Mouse (Mus musculus) liver, adult 2 months (tissue): ENCODE results near the gene Cdc42ep3. TPM values are rescaled to one million over a fixed set of nuclear protein-coding genes. Genes with fewer than 3 reads are reported as not detected.

Experiments used
- DNase-seq: peaks from one replicate; pipeline ENCODE4 v3.0.0-alpha.2; 2011; ENCODE audit warnings: low read depth, low spot score; ENCODE audit errors: extremely low read depth
- H3K27ac ChIP-seq: fragments of 200-500 bp; replicated peaks from 2 replicates; pipeline ENCODE4 v1.5.1; 2012; ENCODE audit warnings: low read depth, mild to moderate bottlenecking, control low read depth, inconsistent platforms, low read length; ENCODE audit not compliant: insufficient read depth
- H3K27me3 ChIP-seq: fragments of 200-500 bp; 2 replicates; pipeline ENCODE4 v1.6.1; 2012; ENCODE audit warnings: mild to moderate bottlenecking, moderate library complexity, low read length, inconsistent platforms; ENCODE audit not compliant: control insufficient read depth, insufficient read depth
- H3K36me3 ChIP-seq: fragments of 200-500 bp; 2 replicates; pipeline ENCODE4 v1.6.1; 2012; ENCODE audit warnings: low read length, inconsistent platforms; ENCODE audit not compliant: control insufficient read depth, insufficient read depth
- H3K4me1 ChIP-seq: fragments of 200-500 bp; 2 replicates; pipeline ENCODE4 v1.6.1; 2011; ENCODE audit warnings: low read length; ENCODE audit not compliant: control insufficient read depth, insufficient read depth
- H3K4me3 ChIP-seq: fragments of 200-500 bp; 2 replicates; pipeline ENCODE4 v1.5.1; 2011; ENCODE audit warnings: low read depth, mild to moderate bottlenecking, control low read depth, low read length, moderate library complexity; ENCODE audit not compliant: insufficient read depth
- H3K79me2 ChIP-seq: fragments of 200-500 bp; 2 replicates; pipeline ENCODE4 v1.6.1; 2012; ENCODE audit warnings: inconsistent platforms, mild to moderate bottlenecking, low read length, moderate library complexity; ENCODE audit not compliant: control insufficient read depth, insufficient read depth
- H3K9ac ChIP-seq: fragments of 200-500 bp; 2 replicates; pipeline ENCODE4 v1.6.1; 2012; ENCODE audit warnings: low read depth, mild to moderate bottlenecking, control low read depth, inconsistent platforms, low read length
- CTCF ChIP-seq: fragments of 200-500 bp; IDR thresholded peaks from 2 replicates; pipeline ENCODE4 v1.5.1; 2011; ENCODE audit warnings: low read depth, low read length, control low read depth
- POLR2A ChIP-seq: fragments of 200-500 bp; IDR thresholded peaks from 2 replicates; pipeline ENCODE4 v1.6.1; 2011; ENCODE audit warnings: low read length, control low read depth; ENCODE audit not compliant: insufficient read depth; ENCODE audit errors: extremely low read depth
- WGBS: fragments of 180-500 bp; shearing (Covaris S2); methylation state at CpG from one replicate; pipeline ENCODE4 v1.1.7; 2018; 5-methylcytosine and 5-hydroxymethylcytosine counted together
- polyA plus RNA-seq: library from polyadenylated mRNA; depleted of rRNA; stranded (reverse); fragments of >200 nt; gene quantifications from 2 replicates; pipeline ENCODE4 v1.2.3, GENCODE M21; 2012
- total RNA-seq: library from RNA; depleted of rRNA; stranded (reverse); fragments of >200 nt; gene quantifications from 2 replicates; pipeline ENCODE4 v1.2.3, GENCODE M21; 2014

Gene Cdc42ep3
- total and polyA plus RNA-seq, 2 experiments = 0.87 to 1.0 TPM

DNA sequence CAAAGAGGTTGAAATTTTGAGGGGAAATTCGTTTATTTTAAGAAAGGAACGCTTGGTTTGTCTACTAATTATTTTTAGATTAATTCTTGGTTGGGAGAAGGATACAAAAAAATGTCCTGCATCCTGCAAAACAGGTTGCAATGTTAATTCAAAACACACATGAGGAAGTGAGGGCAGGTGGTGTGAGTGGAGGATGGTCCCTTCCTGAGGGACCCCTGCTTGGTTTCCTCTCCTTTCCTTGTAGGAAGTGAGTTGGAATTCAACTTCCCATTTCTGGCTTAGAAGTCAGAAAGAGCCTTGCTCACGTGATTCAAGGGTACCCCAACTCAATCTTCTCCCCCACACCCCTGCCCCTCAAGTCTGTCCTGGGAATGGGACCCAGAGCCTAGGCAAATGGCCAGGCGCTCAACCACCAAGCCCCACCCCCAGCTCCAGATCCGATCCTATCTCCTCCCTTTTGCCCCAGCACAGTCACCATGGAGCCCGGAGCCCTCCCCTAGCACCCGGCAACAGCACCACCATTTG, 12.9 kb downstream of the Cdc42ep3 start:
- DNase-seq = no peak
- H3K27me3 ChIP-seq = no peaks in the 10 kb centered on the region
- no peaks in the 10 kb centered on the region for H3K36me3 ChIP-seq
- H3K9ac ChIP-seq = no peak overlapping the region
- TF ChIP-seq POLR2A (no peak), CTCF (no peak)
- H3K4me1 ChIP-seq = no peaks in the 10 kb centered on the region
- no peak overlapping the region for H3K27ac ChIP-seq
- no peaks in the 10 kb centered on the region for H3K79me2 ChIP-seq
- 74% methylated on average over 7 of the region's 7 CpGs for WGBS
- no peak overlapping the region for H3K4me3 ChIP-seq

DNA sequence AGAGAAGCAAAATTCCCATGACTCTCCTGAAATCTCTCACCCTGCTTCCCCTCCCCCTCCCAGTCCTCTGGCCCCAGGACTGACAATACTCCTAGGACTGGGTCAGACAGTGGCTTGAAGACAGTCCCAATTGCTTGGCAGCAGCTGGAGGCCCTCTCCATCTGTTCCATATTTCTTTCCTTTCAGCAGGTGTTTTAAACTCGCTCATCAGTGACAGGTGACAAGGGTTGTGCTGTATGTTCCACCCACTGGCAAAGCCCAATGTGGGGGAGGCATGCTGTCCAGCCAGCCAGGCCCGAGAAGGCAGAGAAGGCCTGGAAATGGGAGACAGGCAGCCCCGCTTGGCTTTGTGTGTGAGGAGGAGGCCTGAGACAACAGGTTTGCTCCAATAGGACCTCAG, 17.4 kb downstream of the Cdc42ep3 start:
- no peak for TF ChIP-seq CTCF
- TF ChIP-seq POLR2A = no peak
- Histone ChIP-seq H3K4me3 (no peak overlapping the region), H3K4me1 (no peaks in the 10 kb centered on the region), H3K9ac (no peak overlapping the region), H3K27ac (no peak overlapping the region), H3K36me3 (no peaks in the 10 kb centered on the region), H3K27me3 (no peaks in the 10 kb centered on the region), H3K79me2 (no peaks in the 10 kb centered on the region)
- DNase-seq = no peak
- WGBS = 82% methylated on average over 3 of the region's 3 CpGs

DNA sequence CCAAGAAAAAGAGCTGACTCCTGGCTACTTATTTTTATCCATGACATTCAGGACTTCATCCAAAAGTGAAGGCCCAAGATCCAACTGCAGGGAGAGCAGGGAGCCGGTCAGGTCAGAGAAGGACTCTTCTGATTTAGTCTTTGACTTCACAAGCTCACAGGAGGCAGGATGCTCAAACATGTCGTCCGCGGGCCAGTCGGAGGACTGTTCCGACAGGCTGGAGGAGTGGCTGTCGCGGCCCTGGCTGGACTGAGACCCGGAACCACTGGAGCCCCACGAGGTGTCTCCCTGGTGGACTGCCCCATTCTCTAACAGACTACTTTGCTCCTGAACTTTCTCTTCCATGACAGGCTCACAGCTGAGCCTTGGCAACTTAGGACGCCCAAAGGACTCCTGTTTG, 20.2 kb downstream of the Cdc42ep3 start:
- Histone ChIP-seq H3K36me3 (no peaks in the 10 kb centered on the region), H3K4me1 (no peaks in the 10 kb centered on the region), H3K79me2 (no peaks in the 10 kb centered on the region), H3K27ac (no peak overlapping the region), H3K9ac (no peak overlapping the region), H3K4me3 (no peak overlapping the region), H3K27me3 (no peaks in the 10 kb centered on the region)
- 82% methylated on average over 11 of the region's 11 CpGs for WGBS
- DNase-seq = no peak
- TF ChIP-seq CTCF = no peak
- no peak for TF ChIP-seq POLR2A

DNA sequence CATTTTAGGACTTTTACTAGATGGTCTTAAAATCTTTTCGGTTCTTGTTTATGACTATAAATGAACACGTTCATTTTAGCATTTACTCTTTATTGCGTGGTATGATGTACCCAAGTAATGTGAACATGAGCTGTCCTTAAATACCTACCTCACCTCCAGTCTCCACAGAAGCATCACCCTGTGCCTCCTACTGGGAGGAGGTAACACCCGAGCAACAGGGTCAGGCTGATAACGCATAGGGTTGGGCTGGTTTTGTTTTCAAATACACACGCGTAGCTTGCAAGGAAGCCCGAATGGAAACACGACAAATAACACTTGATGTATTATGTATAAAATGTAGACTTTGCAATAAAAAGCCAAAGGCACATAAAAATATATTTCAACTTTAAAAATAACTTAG, 21.2 kb downstream of the Cdc42ep3 start:
- TF ChIP-seq POLR2A = no peak
- no peak for TF ChIP-seq CTCF
- H3K27ac ChIP-seq = no peak overlapping the region
- no peaks in the 10 kb centered on the region for H3K4me1 ChIP-seq
- no peak overlapping the region for H3K4me3 ChIP-seq
- no peaks in the 10 kb centered on the region for H3K27me3 ChIP-seq
- no peak overlapping the region for H3K9ac ChIP-seq
- DNase-seq = no peak
- WGBS = 82% methylated on average over 9 of the region's 9 CpGs
- H3K79me2 ChIP-seq = no peaks in the 10 kb centered on the region
- no peaks in the 10 kb centered on the region for H3K36me3 ChIP-seq

DNA sequence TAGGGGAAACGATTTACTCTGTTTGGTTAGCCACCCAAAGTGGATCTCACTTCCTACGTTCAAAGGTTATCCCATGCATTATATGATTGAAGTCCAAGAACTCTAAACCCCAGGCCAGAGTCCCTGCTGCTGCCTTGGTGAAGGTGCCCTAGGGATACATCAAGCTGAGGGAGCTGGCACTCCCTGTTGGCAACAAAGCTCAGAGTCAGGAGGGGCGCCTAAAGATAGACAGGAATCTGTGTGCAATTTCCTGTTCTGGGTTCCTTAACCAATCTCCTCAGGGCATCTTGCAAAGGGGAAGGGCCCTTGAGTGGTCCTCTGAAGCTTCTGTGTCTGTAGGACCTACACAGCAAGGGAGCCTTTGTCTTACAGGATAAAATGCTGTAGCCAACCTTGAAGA, 22.0 kb downstream of the Cdc42ep3 start:
- no peak overlapping the region for H3K27ac ChIP-seq
- 52% methylated on average over 3 of the region's 3 CpGs for WGBS

DNA sequence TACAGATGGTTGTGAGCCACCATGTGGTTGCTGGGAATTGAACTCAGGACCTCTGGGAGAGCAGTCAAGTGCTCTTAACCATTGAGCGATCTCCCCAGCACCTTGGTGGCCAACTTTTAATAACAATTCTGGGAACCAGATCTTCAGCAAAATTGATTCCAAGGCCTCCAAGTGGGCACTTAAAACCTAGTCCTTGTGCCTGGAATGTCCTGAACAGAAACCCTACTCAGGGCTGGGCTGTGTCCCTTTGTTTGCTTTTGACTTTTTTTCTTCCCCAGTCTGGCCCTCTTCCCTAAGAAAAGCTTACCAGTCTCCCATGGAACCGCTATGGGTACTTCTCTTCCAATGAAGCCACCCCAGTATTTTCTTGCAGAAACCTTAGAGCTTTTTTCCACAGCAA, 24.5 kb downstream of the Cdc42ep3 start:
- Histone ChIP-seq H3K79me2 (no peaks in the 10 kb centered on the region), H3K4me1 (no peaks in the 10 kb centered on the region), H3K36me3 (no peaks in the 10 kb centered on the region), H3K27me3 (no peaks in the 10 kb centered on the region), H3K27ac (no peak overlapping the region), H3K4me3 (no peak overlapping the region), H3K9ac (no peak overlapping the region)
- no peak for TF ChIP-seq POLR2A
- TF ChIP-seq CTCF = no peak
- no peak for DNase-seq
- 94% methylated on average over 2 of the region's 2 CpGs for WGBS

More for the DNA sequence above, 22.0 kb downstream of the Cdc42ep3 start:
- Histone ChIP-seq H3K4me1 (no peaks in the 10 kb centered on the region), H3K27me3 (no peaks in the 10 kb centered on the region), H3K36me3 (no peaks in the 10 kb centered on the region), H3K9ac (no peak overlapping the region), H3K79me2 (no peaks in the 10 kb centered on the region), H3K4me3 (no peak overlapping the region)
- DNase-seq = no peak
- TF ChIP-seq CTCF = no peak
- no peak for TF ChIP-seq POLR2A
